Mouse (Mus musculus): ENCODE measurements at regions not wholly inside any gene's neighbourhood (a gene's known extent, or its start where the extent isn't known, plus 50 kb on each side); places are given as distances from the start of the nearest gene placed in this dataset.

DNA sequence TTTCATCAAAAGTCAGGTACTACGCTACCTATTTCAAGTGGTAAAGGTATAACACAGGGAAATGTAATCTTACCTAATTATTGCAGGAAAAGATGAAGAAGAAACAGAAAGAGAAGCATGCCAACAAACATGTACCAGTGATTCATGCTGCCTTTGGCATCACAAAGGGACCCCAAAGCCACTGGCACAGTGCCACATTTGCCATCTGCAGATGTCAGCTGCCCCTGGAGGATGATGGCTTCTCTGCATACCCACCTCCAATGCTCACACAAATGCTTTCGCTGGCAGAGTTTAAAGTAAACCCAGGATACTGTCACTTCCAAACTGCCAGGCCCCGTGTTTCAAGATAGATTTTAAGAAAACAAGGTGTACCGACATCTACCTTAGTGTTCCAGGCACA, 168.6 kb upstream of the Fbxl7 start:
- TF ChIP-seq CTCF (IDR thresholded peaks at IDR 0.05; ENCODE audit: low read depth) (no peak), EP300 (IDR thresholded peaks at IDR 0.05; ENCODE audit: low read depth) (no peak)

Data from liver, embryonic 14.5 days (tissue).